Mouse (Mus musculus) lung, adult 2 months (tissue): ENCODE data around the gene Gm49369.

Experiments
- CTCF ChIP-seq: fragments of 200-500 bp; IDR thresholded peaks from 2 replicates; pipeline ENCODE4 v1.5.1; 2011; ENCODE audit warnings: mild to moderate bottlenecking, low read length, control low read depth; ENCODE audit not compliant: insufficient read depth
- POLR2A ChIP-seq: fragments of 200-500 bp; IDR thresholded peaks from 2 replicates; pipeline ENCODE4 v1.6.1; 2011; ENCODE audit warnings: low read depth, mild to moderate bottlenecking, control low read depth, low read length, borderline replicate concordance; ENCODE audit errors: extremely low read depth

DNA sequence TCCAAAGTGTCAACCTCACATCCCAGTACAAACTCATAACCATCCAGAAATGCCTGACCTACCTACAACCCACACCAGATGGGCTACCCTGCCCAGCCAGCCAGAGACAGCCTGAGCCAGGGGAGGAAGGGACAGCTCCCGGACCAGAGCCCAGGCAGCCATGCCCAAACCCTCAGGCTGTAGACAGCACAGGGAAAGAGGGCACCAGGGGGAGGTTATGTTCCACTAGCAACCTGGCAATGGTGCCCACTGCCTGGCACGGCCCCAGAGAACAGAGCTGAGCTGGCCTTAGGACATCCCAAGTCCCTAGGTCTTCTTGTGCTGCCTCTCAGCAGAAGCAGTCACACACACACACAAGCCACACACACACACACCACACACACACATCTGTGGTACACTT lies 13.6 kb downstream of the Gm49369 start:
- no peak for TF ChIP-seq POLR2A
- no peak for TF ChIP-seq CTCF
